ENCODE assay signal across 9 mouse cellular contexts in the genomic region with DNA sequence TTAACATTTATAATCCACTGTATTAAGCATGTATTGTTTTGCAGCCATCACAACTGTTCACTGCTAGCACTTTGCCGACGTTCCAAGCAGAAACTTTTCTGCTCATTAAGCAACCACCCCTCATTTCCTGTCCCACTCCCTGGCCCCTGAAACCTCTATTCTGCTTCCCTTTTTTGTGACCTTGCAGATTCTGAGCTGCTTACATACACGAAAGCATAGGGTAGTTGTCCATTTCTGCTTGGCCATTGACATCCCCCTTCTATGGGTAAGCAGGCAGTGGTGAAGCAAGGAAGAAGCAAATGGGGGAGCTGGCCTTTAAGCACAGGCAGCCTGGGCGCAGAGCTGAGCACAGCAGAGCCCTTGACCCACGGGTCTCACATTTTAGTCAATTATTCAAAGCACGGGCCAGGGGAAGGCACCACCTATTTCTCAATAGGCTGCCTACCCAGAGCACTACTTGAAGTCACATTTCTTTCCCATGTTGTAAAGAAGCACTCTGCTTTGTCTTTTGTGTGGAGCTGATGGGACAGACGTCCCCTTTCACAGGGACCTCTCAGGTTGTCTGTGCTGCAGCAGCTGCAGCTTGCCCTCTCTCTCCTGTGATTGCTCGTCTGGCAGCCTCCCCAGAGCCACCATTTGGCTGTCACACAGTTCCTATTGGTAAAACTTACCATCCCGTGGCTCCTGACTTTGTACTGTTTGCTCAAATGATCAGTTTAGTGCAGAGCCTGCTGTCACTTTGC. TPM values are rescaled to one million over a fixed set of nuclear protein-coding genes. Genes with fewer than 3 reads are reported as not detected.
DNase-seq lines count a peak whose midpoint lies in the region; ATAC-seq and TF ChIP-seq lines count a peak whose summit lies in the region.
"Had no signal": no experiment of that assay in that cellular context is flagged by ENCODE, and none has a peak within 500 bp of the region (broad histone marks: within the 10 kb centered on the region; RNA-seq: fewer than 3 reads in every experiment).

No protein-coding gene starts in this region.

- ATAC-seq in hindbrain, embryonic 14.5 days (ENCODE audit: low FRiP score): peak; percentile 72; the same call in 1 of the 2 replicates

- no peaks in the 10 kb centered on the region for H3K9me3 ChIP-seq in MEL (replicated peaks; ENCODE audit: insufficient read depth, low read length)
- no peaks in the 10 kb centered on the region for H3K9me3 ChIP-seq in hindbrain, embryonic 14.5 days (ENCODE audit: control insufficient read depth, low read length)
- H3K9me3 ChIP-seq in midbrain, embryonic 10.5 days (replicated peaks): no peaks in the 10 kb centered on the region

- no peak overlapping the region for H3K9ac ChIP-seq in MEL (ENCODE audit: control insufficient read depth, low read depth, low read length, poor library complexity, severe bottlenecking)
- no peak overlapping the region for H3K9ac ChIP-seq in hindbrain, embryonic 14.5 days

- peak overlapping the region; percentile 28 for H3K27ac ChIP-seq in gastrocnemius, adult 2 months
- H3K27ac ChIP-seq in MEL (ENCODE audit: control insufficient read depth, low read depth, low read length): no peak overlapping the region
- H3K27ac ChIP-seq in hindbrain, embryonic 14.5 days: no peak overlapping the region
- peak overlapping the region; percentile 55; the same call in 1 of the 2 replicates for H3K27ac ChIP-seq in midbrain, embryonic 10.5 days (replicated peaks)

- no peaks in the 10 kb centered on the region for H3K79me2 ChIP-seq in MEL (ENCODE audit: control insufficient read depth, insufficient read depth, low read length, poor library complexity)

- TF ChIP-seq RAD21 in MEL (IDR thresholded peaks at IDR 0.05; ENCODE audit: low read depth, low read length): no peak

- H3K4me2 ChIP-seq in hindbrain, embryonic 14.5 days (replicated peaks): no peak overlapping the region

- intact Hi-C loops in gastrocnemius, adult 2 months (cut with DNase I): no loop called here

- H3K36me3 ChIP-seq in MEL (ENCODE audit: control insufficient read depth in 1 of 2, insufficient read depth in 2 of 2, low read length in 2 of 2): no peaks in the 10 kb centered on the region
- no peaks in the 10 kb centered on the region for H3K36me3 ChIP-seq in hindbrain, embryonic 14.5 days (replicated peaks; ENCODE audit: control insufficient read depth, insufficient read depth)
- no peaks in the 10 kb centered on the region for H3K36me3 ChIP-seq in midbrain, embryonic 10.5 days

- no peak for DNase-seq in gastrocnemius, adult 2 months
- no peak for DNase-seq in gastrocnemius, postnatal 4 days (ENCODE audit: low spot score in 2 of 2)
- DNase-seq in MEL (ENCODE audit: low read depth, low spot score) (peak; percentile 7), adipocyte (ENCODE audit: low spot score) (no peak)
- DNase-seq in hindbrain, embryonic 14.5 days (ENCODE audit: low spot score): no peak
- no peak for DNase-seq in midbrain, embryonic 10.5 days (ENCODE audit: low spot score)
- DNase-seq in layer of hippocampus, adult 9-11 months: no peak
- no peak for DNase-seq in right cerebral cortex, postnatal 36 days (ENCODE audit: low spot score in 2 of 2)

- H3K4me3 ChIP-seq in gastrocnemius, adult 2 months: no peak overlapping the region
- no peak overlapping the region for H3K4me3 ChIP-seq in MEL (ENCODE audit: control insufficient read depth in 1 of 2, insufficient read depth in 1 of 2, low read depth in 2 of 2, low read length in 2 of 2)
- no peak overlapping the region for H3K4me3 ChIP-seq in hindbrain, embryonic 14.5 days (replicated peaks; ENCODE audit: low read length)
- H3K4me3 ChIP-seq in midbrain, embryonic 10.5 days: no peak overlapping the region

- no peaks in the 10 kb centered on the region for H3K4me1 ChIP-seq in MEL (ENCODE audit: control insufficient read depth in 1 of 2, insufficient read depth in 2 of 2, low read length in 2 of 2)
- no peaks in the 10 kb centered on the region for H3K4me1 ChIP-seq in hindbrain, embryonic 14.5 days (replicated peaks; ENCODE audit: control insufficient read depth, insufficient read depth, low read length)
- H3K4me1 ChIP-seq in midbrain, embryonic 10.5 days: peaks cover 9% of the 10 kb centered on the region

- no peak for TF ChIP-seq CTCF in gastrocnemius, adult 2 months (IDR thresholded peaks at IDR 0.05)
- no peak for TF ChIP-seq CTCF in MEL (IDR thresholded peaks at IDR 0.05 in 2 of 3, conservative IDR thresholded peaks at IDR 0.05 in 1 of 3; ENCODE audit: control insufficient read depth in 1 of 3, insufficient read depth in 1 of 3, low read depth in 2 of 3, low read length in 3 of 3, poor library complexity in 1 of 3, severe bottlenecking in 1 of 3)

- WGBS in hindbrain, embryonic 14.5 days: 33% methylated on average over 9 of the region's 9 CpGs
- WGBS in midbrain, embryonic 10.5 days: 54% methylated on average over 9 of the region's 9 CpGs

- H3K27me3 ChIP-seq in MEL (ENCODE audit: control insufficient read depth in 1 of 2, insufficient read depth in 2 of 2, low read length in 2 of 2): no peaks in the 10 kb centered on the region; a peak in 1 of 4 replicates
- H3K27me3 ChIP-seq in hindbrain, embryonic 14.5 days (ENCODE audit: control insufficient read depth, insufficient read depth, low read length): no peaks in the 10 kb centered on the region
- H3K27me3 ChIP-seq in midbrain, embryonic 10.5 days (ENCODE audit: low read depth, poor library complexity, severe bottlenecking): no peaks in the 10 kb centered on the region

- no peak for TF ChIP-seq EP300 in MEL (IDR thresholded peaks at IDR 0.05; ENCODE audit: low read depth in 1 of 2, low read length in 2 of 2)

- no peak for TF ChIP-seq POLR2A in MEL (IDR thresholded peaks at IDR 0.05; ENCODE audit: control insufficient read depth in 1 of 2, insufficient read depth in 1 of 2, low read depth in 1 of 2, low read length in 2 of 2, poor library complexity in 1 of 2)

TF ChIP-seq in MEL, 35 proteins besides CTCF, POLR2A, EP300 and RAD21:
- no peak for TF ChIP-seq GATA1 (IDR thresholded peaks at IDR 0.05; ENCODE audit: low read depth, low read length)
- no peak for TF ChIP-seq MYB (IDR thresholded peaks at IDR 0.05; ENCODE audit: low read depth, low read length)
- no peak for TF ChIP-seq ZKSCAN1 (IDR thresholded peaks at IDR 0.05; ENCODE audit: low read depth, low read length)
- TF ChIP-seq ETS1 (IDR thresholded peaks at IDR 0.05; ENCODE audit: low read depth, low read length): no peak
- TF ChIP-seq MXI1 (IDR thresholded peaks at IDR 0.05; ENCODE audit: low read depth, low read length): no peak
- TF ChIP-seq MYC (IDR thresholded peaks at IDR 0.05; ENCODE audit: low read depth, low read length): no peak
- TF ChIP-seq SIN3A (IDR thresholded peaks at IDR 0.05; ENCODE audit: low read length): no peak
- TF ChIP-seq TBP (IDR thresholded peaks at IDR 0.05; ENCODE audit: low read depth, low read length): no peak

RNA-seq across cellular contexts. Expression of gene Gm33543, which starts 25.1 kb away (rescaled TPM):
- total RNA-seq in gastrocnemius, adult 2 months (2021): 1 to 10 TPM in 1 of 2 experiments, under 1 TPM in 1; 0.66 to 1.4 TPM
- total RNA-seq in gastrocnemius, postnatal 4 days (2021): not detected
- not detected in 2 replicates for total RNA-seq in MEL (2012; rRNA removed)
- not detected for polyA plus RNA-seq in MEL (2012; ENCODE audit: insufficient read depth in 1 of 2, insufficient read length in 2 of 2, low read depth in 1 of 2, low replicate concordance in 2 of 2, missing spikeins in 1 of 2)
- not detected in 2 replicates for polyA plus RNA-seq in hindbrain, embryonic 14.5 days (2014; fragmentation: Nextera tagmentation; extraction: Ambion mirVana)
- polyA plus RNA-seq in midbrain, embryonic 10.5 days (2016; fragmentation: Nextera tagmentation; extraction: Ambion mirVana): not detected in 2 replicates
- polyA plus RNA-seq: intestine, embryonic 14.5 days had no signal

Comparison
In these comparisons a context has a peak if more than half of its experiments do, and no peak if none do; other contexts are left out.
1. H3K27ac ChIP-seq: peak in gastrocnemius, adult 2 months (single experiment) and midbrain, embryonic 10.5 days (single experiment); none in MEL (single experiment) and hindbrain, embryonic 14.5 days (single experiment).